Mouse (Mus musculus): ENCODE data around the gene Greb1.

Greb1 gene

GRCm38 (mm10) chr12:16665022-16665421 lies 135.7 kb downstream of the Greb1 start:
- DNase-seq, result no peak

GRCm38 (mm10) chr12:16662955-16663585 lies 137.6 kb downstream of the Greb1 start:
- DNase-seq, result no peak

- DNase-seq, result no peak
Measured at GRCm38 (mm10) chr12:16661936-16662335, 138.8 kb downstream of the Greb1 start.

- no peak for DNase-seq
Measured at GRCm38 (mm10) chr12:16661459-16661858, 139.2 kb downstream of the Greb1 start.

- no peak for DNase-seq
Measured at GRCm38 (mm10) chr12:16656906-16657875, 143.5 kb downstream of the Greb1 start.

- DNase-seq, result no peak
Measured at GRCm38 (mm10) chr12:16655604-16656003, 145.1 kb downstream of the Greb1 start.

GRCm38 (mm10) chr12:16653332-16654093 lies 147.2 kb downstream of the Greb1 start, which contains the start of gene Ntsr2:
Gene Ntsr2 (plus strand): TSS chr12:16653382.
- DNase-seq, result peak; percentile 86

GRCm38 (mm10) chr12:16649819-16650218 lies 150.9 kb downstream of the Greb1 start:
- DNase-seq, result no peak

GRCm38 (mm10) chr12:16648273-16648672 lies 152.4 kb downstream of the Greb1 start:
- no peak for DNase-seq

- DNase-seq, result no peak
Measured at GRCm38 (mm10) chr12:16646780-16647409, 153.8 kb downstream of the Greb1 start.

- DNase-seq, result no peak
Measured at GRCm38 (mm10) chr12:16644698-16645097, 156.0 kb downstream of the Greb1 start.

- DNase-seq, result peak; percentile 93
Measured at GRCm38 (mm10) chr12:16643508-16644345, 157.0 kb downstream of the Greb1 start.

- no peak for DNase-seq
Measured at GRCm38 (mm10) chr12:16642000-16642399, 158.7 kb downstream of the Greb1 start.

- DNase-seq, result no peak
Measured at GRCm38 (mm10) chr12:16640075-16640474, 160.6 kb downstream of the Greb1 start.

GRCm38 (mm10) chr12:16639078-16639771 lies 161.5 kb downstream of the Greb1 start:
- DNase-seq, result no peak

- DNase-seq, result no peak
Measured at GRCm38 (mm10) chr12:16635816-16636215, 164.9 kb downstream of the Greb1 start.

GRCm38 (mm10) chr12:16634075-16634813 lies 166.4 kb downstream of the Greb1 start:
- DNase-seq, result peak; percentile 68

GRCm38 (mm10) chr12:16633235-16633634 lies 167.5 kb downstream of the Greb1 start:
- DNase-seq, result no peak

- DNase-seq, result no peak
Measured at GRCm38 (mm10) chr12:16631423-16631822, 169.3 kb downstream of the Greb1 start.

GRCm38 (mm10) chr12:16630866-16631185 lies 169.9 kb downstream of the Greb1 start:
- DNase-seq, result no peak

Measured in retina, postnatal 1 day (tissue).